Comparison of ENCODE assay signal across 13 mouse cellular contexts in genomic region chr7:46716897-46717296, GRCm38 (mm10). TPM values are rescaled to one million over a fixed set of nuclear protein-coding genes. Genes with fewer than 3 reads are reported as not detected.
A peak's percentile ranks its signal among the peaks of the same experiment; 100 is the strongest.
DNase-seq lines count a peak whose midpoint lies in the region; ATAC-seq lines count a peak whose summit lies in the region.
"Had no signal": no experiment of that assay in that cellular context is flagged by ENCODE, and none has a peak within 500 bp of the region (broad histone marks: within the 10 kb centered on the region; RNA-seq: fewer than 3 reads in every experiment).

No protein-coding gene starts in this region.

- no peak overlapping the region for H3K4me2 ChIP-seq in embryonic facial prominence, embryonic 14.5 days (ENCODE audit: low read depth, low read length)

- DNase-seq in embryonic facial prominence, embryonic 14.5 days (ENCODE audit: low spot score): peak; percentile 36
- DNase-seq in embryonic facial prominence, embryonic 10.5 days (ENCODE audit: low spot score): no peak
- DNase-seq in spleen, postnatal 36 days (ENCODE audit: low spot score in 2 of 2): peak; percentile 11 to 24
- no peak for DNase-seq in spleen, postnatal 4 days (ENCODE audit: low spot score in 2 of 2)
- peak; percentile 29 for DNase-seq in kidney, postnatal 14 days
- no peak for DNase-seq in right cerebral cortex, postnatal 25 days
- DNase-seq in left cerebral cortex, postnatal 36 days (ENCODE audit: low spot score in 2 of 2): no peak
- DNase-seq in left cerebral cortex, adult 8-10 months (ENCODE audit: low spot score in 2 of 2): no peak
- DNase-seq: thymus, postnatal 25 days had no signal

- intact Hi-C loops in left cerebral cortex, postnatal 36 days (cut with DNase I): loop anchor here (1.0 kb wide), 1 partner anchor 53 kb away; no protein-coding TSS in a partner anchor

- H3K9ac ChIP-seq in embryonic facial prominence, embryonic 14.5 days (ENCODE audit: low read depth, low read length): no peak overlapping the region

- no peaks in the 10 kb centered on the region for H3K27me3 ChIP-seq in embryonic facial prominence, embryonic 14.5 days (replicated peaks; ENCODE audit: control insufficient read depth, insufficient read depth, low read length)
- no peaks in the 10 kb centered on the region for H3K27me3 ChIP-seq in embryonic facial prominence, embryonic 10.5 days (replicated peaks; ENCODE audit: low read depth, poor library complexity, severe bottlenecking)

- WGBS in embryonic facial prominence, embryonic 14.5 days: 54% methylated on average over 5 of the region's 5 CpGs
- WGBS in embryonic facial prominence, embryonic 10.5 days: 70% methylated on average over 5 of the region's 5 CpGs

- no peaks in the 10 kb centered on the region for H3K4me1 ChIP-seq in embryonic facial prominence, embryonic 14.5 days (ENCODE audit: control insufficient read depth, insufficient read depth, low read length)
- peaks cover 5% of the 10 kb centered on the region; the same call in 1 of the 2 replicates for H3K4me1 ChIP-seq in embryonic facial prominence, embryonic 10.5 days

- no peak overlapping the region for H3K27ac ChIP-seq in embryonic facial prominence, embryonic 14.5 days (replicated peaks; ENCODE audit: low read depth, low read length)
- H3K27ac ChIP-seq in embryonic facial prominence, embryonic 10.5 days (replicated peaks): no peak overlapping the region

- ATAC-seq in embryonic facial prominence, embryonic 14.5 days (ENCODE audit: low read depth): no peak
- ATAC-seq: midbrain, embryonic 16.5 days had no signal

- H3K4me3 ChIP-seq in embryonic facial prominence, embryonic 14.5 days (ENCODE audit: low read depth, low read length): no peak overlapping the region
- H3K4me3 ChIP-seq in embryonic facial prominence, embryonic 10.5 days: no peak overlapping the region
- H3K4me3 ChIP-seq: erythroblast, embryonic 14.5 days had no signal

- no peaks in the 10 kb centered on the region for H3K9me3 ChIP-seq in embryonic facial prominence, embryonic 14.5 days (ENCODE audit: control insufficient read depth, low read length)
- no peaks in the 10 kb centered on the region for H3K9me3 ChIP-seq in embryonic facial prominence, embryonic 10.5 days

- no peaks in the 10 kb centered on the region for H3K36me3 ChIP-seq in embryonic facial prominence, embryonic 14.5 days (ENCODE audit: control insufficient read depth, insufficient read depth, low read length)
- no peaks in the 10 kb centered on the region for H3K36me3 ChIP-seq in embryonic facial prominence, embryonic 10.5 days (replicated peaks)

RNA-seq across cellular contexts. Expression of gene Saa3, which starts 1.4 kb away (rescaled TPM):
- 0.61 TPM in 1 of 2 replicates, not detected in the other for polyA plus RNA-seq in embryonic facial prominence, embryonic 14.5 days (2014; fragmentation: Nextera tagmentation; extraction: Ambion mirVana)
- not detected in 2 replicates for polyA plus RNA-seq in embryonic facial prominence, embryonic 10.5 days (2016; fragmentation: Nextera tagmentation; extraction: Ambion mirVana)
- total RNA-seq in left cerebral cortex, postnatal 36 days (2021): not detected
- total RNA-seq in left cerebral cortex, adult 8-10 months (2022): under 1 TPM in 1 of 4 experiments, not detected in 3; 0.40 TPM
- total RNA-seq: hematopoietic stem cell, adult 5-6 weeks; left cerebral cortex, postnatal 14 days had no signal
- polyA plus RNA-seq: erythroblast, embryonic 14.5 days had no signal

RNA-seq across cellular contexts. Expression of gene Saal1, which starts 6.4 kb away (rescaled TPM):
- 26.8 and 31.5 TPM in 2 replicates for polyA plus RNA-seq in embryonic facial prominence, embryonic 14.5 days (2014; fragmentation: Nextera tagmentation; extraction: Ambion mirVana)
- polyA plus RNA-seq in embryonic facial prominence, embryonic 10.5 days (2016; fragmentation: Nextera tagmentation; extraction: Ambion mirVana): 40.7 and 46.0 TPM in 2 replicates
- total RNA-seq in left cerebral cortex, postnatal 36 days (2021): 1 to 10 TPM; 7.9 to 9.4 TPM
- 1 to 10 TPM; 7.4 to 9.9 (median 8.8) TPM for total RNA-seq in left cerebral cortex, adult 8-10 months (2022)

RNA-seq across cellular contexts. Expression of gene Saa4, which starts 15.5 kb away (rescaled TPM):
- polyA plus RNA-seq in embryonic facial prominence, embryonic 14.5 days (2014; fragmentation: Nextera tagmentation; extraction: Ambion mirVana): not detected in 2 replicates
- not detected in 2 replicates for polyA plus RNA-seq in embryonic facial prominence, embryonic 10.5 days (2016; fragmentation: Nextera tagmentation; extraction: Ambion mirVana)
- total RNA-seq in left cerebral cortex, postnatal 36 days (2021): not detected
- total RNA-seq in left cerebral cortex, adult 8-10 months (2022): not detected
- total RNA-seq: hematopoietic stem cell, adult 5-6 weeks; left cerebral cortex, postnatal 14 days had no signal
- polyA plus RNA-seq: erythroblast, embryonic 14.5 days; midbrain, embryonic 16.5 days had no signal

RNA-seq across cellular contexts. Expression of gene Saa1, which starts 25.9 kb away (rescaled TPM):
- polyA plus RNA-seq in embryonic facial prominence, embryonic 14.5 days (2014; fragmentation: Nextera tagmentation; extraction: Ambion mirVana): 0.51 TPM in 1 of 2 replicates, not detected in the other
- 1.3 and 1.5 TPM in 2 replicates for polyA plus RNA-seq in embryonic facial prominence, embryonic 10.5 days (2016; fragmentation: Nextera tagmentation; extraction: Ambion mirVana)
- not detected for total RNA-seq in left cerebral cortex, postnatal 36 days (2021)
- total RNA-seq in left cerebral cortex, adult 8-10 months (2022): not detected
- total RNA-seq: hematopoietic stem cell, adult 5-6 weeks; left cerebral cortex, postnatal 14 days had no signal
- polyA plus RNA-seq: erythroblast, embryonic 14.5 days had no signal

RNA-seq across cellular contexts. Expression of gene Saa2, which starts 34.7 kb away (rescaled TPM):
- polyA plus RNA-seq in embryonic facial prominence, embryonic 14.5 days (2014; fragmentation: Nextera tagmentation; extraction: Ambion mirVana): not detected in 2 replicates
- 1.5 and 1.8 TPM in 2 replicates for polyA plus RNA-seq in embryonic facial prominence, embryonic 10.5 days (2016; fragmentation: Nextera tagmentation; extraction: Ambion mirVana)
- not detected for total RNA-seq in left cerebral cortex, postnatal 36 days (2021)
- not detected for total RNA-seq in left cerebral cortex, adult 8-10 months (2022)
- total RNA-seq: hematopoietic stem cell, adult 5-6 weeks; left cerebral cortex, postnatal 14 days had no signal
- polyA plus RNA-seq: erythroblast, embryonic 14.5 days; midbrain, embryonic 16.5 days had no signal

Comparison
In these comparisons a context has a peak if more than half of its experiments do, and no peak if none do; other contexts are left out.
1. DNase-seq: peak in embryonic facial prominence, embryonic 14.5 days (single experiment), spleen, postnatal 36 days (2 of 2) and kidney, postnatal 14 days (single experiment); none in embryonic facial prominence, embryonic 10.5 days (single experiment), spleen, postnatal 4 days (0 of 2), right cerebral cortex, postnatal 25 days (single experiment), left cerebral cortex, postnatal 36 days (0 of 2) and left cerebral cortex, adult 8-10 months (0 of 2).